In genomic region chr16:32271291-32271690, GRCm38 (mm10) we compare ENCODE assay signal across 29 mouse cellular contexts. TPM values are rescaled to one million over a fixed set of nuclear protein-coding genes. Genes with fewer than 3 reads are reported as not detected.
DNase-seq lines count a peak whose midpoint lies in the region; TF ChIP-seq lines count a peak whose summit lies in the region.
"Had no signal": no experiment of that assay in that cellular context is flagged by ENCODE, and none has a peak within 500 bp of the region (broad histone marks: within the 10 kb centered on the region; RNA-seq: fewer than 3 reads in every experiment).

Gene Smco1, plus strand, starts transcription at chr16:32271468.

- H3K4me3 ChIP-seq in ES-E14 (ENCODE audit: insufficient read depth in 1 of 2, low read depth in 1 of 2, low read length in 2 of 2, poor library complexity in 1 of 2, severe bottlenecking in 1 of 2): no peak within 1 kb of the TSS
- H3K4me3 ChIP-seq: embryonic facial prominence, embryonic 12.5 days; hindbrain, embryonic 15.5 days; intestine, embryonic 15.5 days; midbrain, embryonic 10.5 days; myocyte; neural tube, embryonic 13.5 days had no signal

- intact Hi-C loops in heart, postnatal 36 days (cut with DNase I): no loop called here

- H3K9me3 ChIP-seq in ES-E14 (ENCODE audit: control insufficient read depth, insufficient read depth, low read depth, low read length): no peaks in the 10 kb centered on the region
- H3K9me3 ChIP-seq: embryonic facial prominence, embryonic 12.5 days; G1E; hindbrain, embryonic 15.5 days; intestine, embryonic 15.5 days; midbrain, embryonic 10.5 days; neural tube, embryonic 13.5 days had no signal

- peaks cover 0 to 6% of the 10 kb centered on the region in 2 experiments; a peak in 2 of 4 replicates for H3K4me1 ChIP-seq in ES-E14 (ENCODE audit: control insufficient read depth in 2 of 2, insufficient read depth in 2 of 2, low read length in 2 of 2, poor library complexity in 1 of 2)
- H3K4me1 ChIP-seq: embryonic facial prominence, embryonic 12.5 days; hindbrain, embryonic 15.5 days; intestine, embryonic 15.5 days; midbrain, embryonic 10.5 days; neural tube, embryonic 13.5 days had no signal

- H3K9ac ChIP-seq in ES-E14 (ENCODE audit: insufficient read depth, low read depth, low read length, poor library complexity, severe bottlenecking): peak within 1 kb of the TSS; percentile 25; the same call in 1 of the 2 replicates
- H3K9ac ChIP-seq: embryonic facial prominence, embryonic 12.5 days; hindbrain, embryonic 15.5 days; intestine, embryonic 15.5 days; neural tube, embryonic 13.5 days had no signal

- H3K36me3 ChIP-seq in ES-E14 (ENCODE audit: control insufficient read depth, insufficient read depth, low read length, poor library complexity, severe bottlenecking): no peaks in the 10 kb centered on the region
- H3K36me3 ChIP-seq: embryonic facial prominence, embryonic 12.5 days; G1E; hindbrain, embryonic 15.5 days; intestine, embryonic 15.5 days; midbrain, embryonic 10.5 days; neural tube, embryonic 13.5 days had no signal

- H3K27ac ChIP-seq in ES-E14 (ENCODE audit: insufficient read depth, low read depth, low read length, poor library complexity, severe bottlenecking): no peak within 1 kb of the TSS
- H3K27ac ChIP-seq: embryonic facial prominence, embryonic 12.5 days; hindbrain, embryonic 15.5 days; intestine, embryonic 15.5 days; macrophage; midbrain, embryonic 10.5 days; neural tube, embryonic 13.5 days had no signal

- in situ Hi-C loops in ES-E14 (cut with MboI; ENCODE audit: low sequenced_read_pairs in 2 of 2, unreplicated experiment in 2 of 2): no loop called here

- DNase-seq in ES-E14 (ENCODE audit: low read depth, low spot score): no peak
- peak; percentile 6 for DNase-seq in gastrocnemius, postnatal 10 days
- DNase-seq in heart, adult 9 months (ENCODE audit: low spot score in 2 of 2): peak; percentile 56 to 61
- peak; percentile 26 to 34 for DNase-seq in heart, postnatal 36 days
- DNase-seq in adrenal gland, adult 2 months: no peak
- no peak for DNase-seq in frontal cortex, adult 2 months (ENCODE audit: extremely low spot score in 1 of 2, low spot score in 1 of 2)
- no peak for DNase-seq in lung, postnatal 4 days
- DNase-seq: adrenal gland, postnatal 10 days; cerebellum, adult 18-20 months; cerebellum, postnatal 14 days; kidney, adult 8-10 months; kidney, postnatal 10 days had no signal

TF ChIP-seq in ES-E14, 5 proteins besides CTCF, POLR2A, EP300 and RAD21:
- TF ChIP-seq CHD2 (IDR thresholded peaks at IDR 0.05; ENCODE audit: low read depth, low read length) (no peak), HCFC1 (IDR thresholded peaks at IDR 0.05; ENCODE audit: borderline replicate concordance, insufficient read depth, low read length) (no peak), ZNF384 (IDR thresholded peaks at IDR 0.05; ENCODE audit: low read depth, low read length) (no peak), MAFK (IDR thresholded peaks at IDR 0.05; ENCODE audit: insufficient read depth, low read depth, low read length) (no peak), ZC3H11A (IDR thresholded peaks at IDR 0.05; ENCODE audit: borderline replicate concordance, low read depth, low read length) (no peak)

RNA-seq across cellular contexts. Expression of gene Smco1, which starts in this region (rescaled TPM):
- total RNA-seq in ES-E14 (2012; rRNA removed): not detected in 2 replicates
- 10 to 100 TPM; 13.1 to 18.3 TPM for total RNA-seq in gastrocnemius, postnatal 10 days (2021)
- 10 to 100 TPM; 28.1 to 28.7 TPM for total RNA-seq in heart, postnatal 36 days (2021)
- not detected for total RNA-seq in adrenal gland, adult 2 months (2021)
- not detected in 2 replicates for polyA plus RNA-seq in adrenal gland, adult 2 months (2012; rRNA removed)
- 0.13 and 0.26 TPM in 2 replicates for polyA plus RNA-seq in frontal cortex, adult 2 months (2012; rRNA removed)
- total RNA-seq: G1E; hematopoietic stem cell, adult 5-6 weeks; liver, adult 2 months had no signal
- polyA plus RNA-seq: embryonic facial prominence, embryonic 12.5 days; forebrain, embryonic 11.5 days; G1E; gonadal fat pad, adult 2 months; hindbrain, embryonic 15.5 days; intestine, embryonic 15.5 days; limb, embryonic 11.5 days; liver, adult 2 months; liver, embryonic 16.5 days; macrophage; midbrain, embryonic 16.5 days; myocyte; neural tube, embryonic 13.5 days; small intestine, adult 2 months; urinary bladder, adult 2 months had no signal

Comparison
In these comparisons a context has a peak if more than half of its experiments do, and no peak if none do; other contexts are left out.
1. RNA of gene Smco1 (total RNA-seq): 28.1 to 28.7 TPM in heart, postnatal 36 days and 13.1 to 18.3 TPM in gastrocnemius, postnatal 10 days; not detected in adrenal gland, adult 2 months and not detected in ES-E14; every median in the first group is over 10 times any median in the second.
2. DNase-seq: peak in gastrocnemius, postnatal 10 days (single experiment), heart, adult 9 months (2 of 2) and heart, postnatal 36 days (2 of 2); none in ES-E14 (single experiment), adrenal gland, adult 2 months (single experiment), frontal cortex, adult 2 months (0 of 2) and lung, postnatal 4 days (0 of 2).